Mouse (Mus musculus) thymus, adult 2 months (tissue): Measurements from ENCODE around the gene Mfap4.

Experiments used
- CTCF ChIP-seq: fragments of 200-500 bp; IDR thresholded peaks from 2 replicates; pipeline ENCODE4 v1.5.1; 2012; ENCODE audit warnings: mild to moderate bottlenecking, control low read depth, low read length, moderate library complexity, borderline replicate concordance; ENCODE audit not compliant: control insufficient read depth, poor library complexity, insufficient read depth; ENCODE audit errors: extremely low read depth
- POLR2A ChIP-seq: fragments of 200-500 bp; IDR thresholded peaks from 2 replicates; pipeline ENCODE4 v1.6.1; 2012; ENCODE audit warnings: mild to moderate bottlenecking, low read length, control low read depth, moderate library complexity; ENCODE audit not compliant: control insufficient read depth, poor library complexity, insufficient read depth; ENCODE audit errors: extremely low read depth

GRCm38 (mm10) chr11:61448599-61449225, 36.5 kb upstream of the Mfap4 start:
- no peak for TF ChIP-seq CTCF
- TF ChIP-seq POLR2A = no peak
